Mouse (Mus musculus) testis, adult 2 months (tissue): ENCODE results near the gene Trank1.

ENCODE experiments used
- CTCF ChIP-seq: fragments of 200-500 bp; IDR thresholded peaks from 2 replicates; pipeline ENCODE4 v1.5.1; 2012; ENCODE audit warnings: low read depth, mild to moderate bottlenecking, inconsistent platforms, low read length, moderate library complexity; ENCODE audit not compliant: control insufficient read depth, insufficient read depth, insufficient replicate concordance
- POLR2A ChIP-seq: fragments of 200-500 bp; IDR thresholded peaks from 2 replicates; pipeline ENCODE4 v1.6.1; 2012; ENCODE audit warnings: low read depth, mild to moderate bottlenecking, inconsistent platforms, low read length, moderate library complexity; ENCODE audit not compliant: control insufficient read depth

DNA sequence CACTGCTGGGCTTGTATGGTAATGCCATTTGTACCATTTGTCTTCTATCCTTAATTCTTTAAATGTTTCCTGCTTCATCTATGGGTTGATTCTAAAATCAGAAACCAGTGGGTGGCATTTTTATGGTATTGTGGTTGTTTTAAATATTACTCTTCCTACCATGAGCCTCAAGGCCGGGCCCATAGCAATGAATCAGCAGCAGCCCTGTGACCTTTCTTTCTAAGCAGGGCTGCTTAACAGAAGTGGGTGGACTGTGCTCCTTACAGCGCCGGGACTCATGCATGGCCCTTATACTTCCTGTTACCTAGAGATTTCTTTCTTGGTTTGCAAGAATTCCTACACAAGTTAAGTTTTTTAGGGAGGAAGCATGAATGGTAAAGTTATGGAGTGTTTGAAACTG is 41.1 kb downstream of the Trank1 start:
- TF ChIP-seq POLR2A = no peak
- no peak for TF ChIP-seq CTCF
